Mouse (Mus musculus): ENCODE measurements around the gene Fktn. TPM values are rescaled to one million over a fixed set of nuclear protein-coding genes. Genes with fewer than 3 reads are reported as not detected.
"Not testable (repeated sequence)": the region's sequence is repeated elsewhere in the genome, so short reads cannot be mapped to it uniquely, and the experiment has no call there.

The Fktn gene
- polyA plus RNA-seq (2014; fragmentation: Nextera tagmentation; extraction: Ambion mirVana): 17.6 and 18.7 TPM in 2 replicates

DNA sequence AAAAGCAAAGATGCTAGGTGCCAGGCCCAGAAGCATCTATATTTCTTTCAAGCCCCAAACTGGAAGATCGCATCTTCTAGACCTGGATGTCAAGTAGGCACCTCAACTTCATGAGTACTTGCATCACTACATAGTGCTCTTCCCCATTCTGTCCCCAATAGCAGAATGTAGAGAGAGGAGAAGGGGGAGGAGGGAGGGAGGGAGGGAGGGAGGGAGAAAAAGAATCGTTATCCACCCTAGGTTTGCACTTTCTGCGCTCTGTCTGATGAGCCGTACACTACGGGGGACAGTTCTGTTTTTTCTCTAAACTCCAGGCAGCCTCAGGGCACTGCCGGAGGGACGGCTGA is at the start of gene Fktn:
Gene Fktn (plus strand): TSS at position 295 of the 347 bp plus-strand sequence.
- Histone ChIP-seq H3K36me3 (ENCODE audit: control insufficient read depth, insufficient read depth, low read length) (no peaks in the 10 kb centered on the region), H3K4me2 (replicated peaks; ENCODE audit: low read depth, low read length) (peak within 1 kb of the TSS; percentile 85), H3K4me1 (replicated peaks; ENCODE audit: control insufficient read depth, insufficient read depth, low read length) (no peaks in the 10 kb centered on the region), H3K4me3 (ENCODE audit: low read depth, low read length) (peak within 1 kb of the TSS; percentile 84), H3K9me3 (ENCODE audit: control insufficient read depth, low read length) (no peaks in the 10 kb centered on the region), H3K9ac (ENCODE audit: low read depth, low read length) (peak within 1 kb of the TSS; percentile 92), H3K27me3 (ENCODE audit: control insufficient read depth, insufficient read depth, low read length) (no peaks in the 10 kb centered on the region), H3K27ac (ENCODE audit: low read depth, low read length) (peak within 1 kb of the TSS; percentile 82)
- WGBS: 16% methylated on average over 7 of the region's 7 CpGs
- peak; percentile 85 for ATAC-seq (ENCODE audit: low FRiP score)
- DNase-seq (ENCODE audit: low spot score): no peak

GRCm38 (mm10) chr4:53682092-53682491 is 31.7 kb upstream of the Fktn start:
- no peaks in the 10 kb centered on the region for H3K27me3 ChIP-seq (ENCODE audit: control insufficient read depth, insufficient read depth, low read length)

GRCm38 (mm10) chr4:53688965-53689364 is 24.8 kb upstream of the Fktn start:
- Histone ChIP-seq H3K4me3 (ENCODE audit: low read depth, low read length) (no peak overlapping the region), H3K27ac (ENCODE audit: low read depth, low read length) (no peak overlapping the region), H3K4me2 (replicated peaks; ENCODE audit: low read depth, low read length) (no peak overlapping the region)

More at GRCm38 (mm10) chr4:53682092-53682491, 31.7 kb upstream of the Fktn start:
- ATAC-seq (ENCODE audit: low FRiP score) (no peak), DNase-seq (ENCODE audit: low spot score) (no peak)
- Histone ChIP-seq H3K4me1 (replicated peaks; ENCODE audit: control insufficient read depth, insufficient read depth, low read length) (no peaks in the 10 kb centered on the region), H3K4me3 (ENCODE audit: low read depth, low read length) (no peak overlapping the region), H3K9me3 (ENCODE audit: control insufficient read depth, low read length) (no peaks in the 10 kb centered on the region), H3K9ac (ENCODE audit: low read depth, low read length) (no peak overlapping the region), H3K27ac (ENCODE audit: low read depth, low read length) (no peak overlapping the region), H3K4me2 (replicated peaks; ENCODE audit: low read depth, low read length) (no peak overlapping the region), H3K36me3 (ENCODE audit: control insufficient read depth, insufficient read depth, low read length) (no peaks in the 10 kb centered on the region; the same call in 1 of the 2 replicates)
- 83% methylated on average over 8 of the region's 8 CpGs for WGBS

GRCm38 (mm10) chr4:53691418-53691817 is 22.4 kb upstream of the Fktn start:
- DNase-seq (ENCODE audit: low spot score): no peak
- Histone ChIP-seq H3K27me3 (ENCODE audit: control insufficient read depth, insufficient read depth, low read length) (no peaks in the 10 kb centered on the region), H3K9ac (ENCODE audit: low read depth, low read length) (no peak overlapping the region), H3K9me3 (ENCODE audit: control insufficient read depth, low read length) (no peaks in the 10 kb centered on the region), H3K36me3 (ENCODE audit: control insufficient read depth, insufficient read depth, low read length) (no peaks in the 10 kb centered on the region), H3K4me3 (ENCODE audit: low read depth, low read length) (no peak overlapping the region), H3K4me1 (replicated peaks; ENCODE audit: control insufficient read depth, insufficient read depth, low read length) (no peaks in the 10 kb centered on the region), H3K27ac (ENCODE audit: low read depth, low read length) (no peak overlapping the region), H3K4me2 (replicated peaks; ENCODE audit: low read depth, low read length) (no peak overlapping the region)
- no peak for ATAC-seq (ENCODE audit: low FRiP score)
- WGBS: 67% methylated on average over 1 of the region's 1 CpGs

More at GRCm38 (mm10) chr4:53688965-53689364, 24.8 kb upstream of the Fktn start:
- DNase-seq (ENCODE audit: low spot score) (no peak), ATAC-seq (ENCODE audit: low FRiP score) (no peak)
- Histone ChIP-seq H3K27me3 (ENCODE audit: control insufficient read depth, insufficient read depth, low read length) (no peaks in the 10 kb centered on the region), H3K36me3 (ENCODE audit: control insufficient read depth, insufficient read depth, low read length) (no peaks in the 10 kb centered on the region), H3K4me1 (replicated peaks; ENCODE audit: control insufficient read depth, insufficient read depth, low read length) (no peaks in the 10 kb centered on the region), H3K9me3 (ENCODE audit: control insufficient read depth, low read length) (no peaks in the 10 kb centered on the region), H3K9ac (ENCODE audit: low read depth, low read length) (no peak overlapping the region)
- WGBS: 90% methylated on average over 4 of the region's 4 CpGs

DNA sequence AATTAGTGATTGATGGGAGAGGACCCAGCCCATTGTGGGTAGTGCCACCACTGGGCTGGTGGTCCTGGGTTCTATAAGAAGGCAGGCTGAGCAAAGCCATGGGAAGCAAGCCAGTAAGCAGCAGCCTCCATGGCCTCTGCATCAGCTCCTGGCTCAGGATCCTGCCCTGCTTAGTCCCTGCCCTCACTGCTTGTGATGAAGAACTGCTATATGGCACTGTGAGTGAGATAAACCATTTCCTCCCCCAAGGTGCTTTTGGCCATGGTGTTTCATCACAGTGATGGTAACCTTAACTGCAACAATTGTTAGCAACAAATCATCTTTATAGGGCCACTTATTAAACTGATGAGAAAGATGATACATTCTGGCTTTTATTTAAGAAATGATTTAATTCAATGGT is 4.6 kb upstream of the Fktn start:
- not testable (repeated sequence) for ATAC-seq (ENCODE audit: low FRiP score); DNase-seq (ENCODE audit: low spot score); H3K36me3 ChIP-seq (ENCODE audit: control insufficient read depth, insufficient read depth, low read length)

DNA sequence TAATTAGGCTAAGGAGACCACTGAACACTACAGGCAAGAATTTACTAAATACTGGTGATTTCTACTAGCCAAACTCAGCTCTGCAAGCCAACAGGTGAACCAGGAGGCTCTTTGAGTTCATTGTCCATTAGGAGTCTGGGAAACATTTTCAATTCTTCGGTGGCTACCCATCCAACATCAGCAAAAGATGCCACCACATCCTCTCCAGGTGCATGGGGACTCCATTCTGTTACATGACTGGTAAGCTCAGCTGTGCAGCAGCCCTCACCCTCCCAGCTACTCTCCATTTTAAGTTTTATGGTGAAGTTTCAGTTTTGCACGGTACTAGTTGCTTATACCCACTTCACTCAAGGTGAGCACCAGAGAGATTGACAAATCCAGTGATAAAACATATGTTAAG is 3.8 kb upstream of the Fktn start:
- no peaks in the 10 kb centered on the region for H3K27me3 ChIP-seq (ENCODE audit: control insufficient read depth, insufficient read depth, low read length)
- H3K9me3 ChIP-seq (ENCODE audit: control insufficient read depth, low read length): no peaks in the 10 kb centered on the region

More for the DNA sequence above, 4.6 kb upstream of the Fktn start:
- H3K9ac ChIP-seq (ENCODE audit: low read depth, low read length); H3K4me2 ChIP-seq (replicated peaks; ENCODE audit: low read depth, low read length); H3K4me3 ChIP-seq (ENCODE audit: low read depth, low read length); H3K27ac ChIP-seq (ENCODE audit: low read depth, low read length); H3K27me3 ChIP-seq (ENCODE audit: control insufficient read depth, insufficient read depth, low read length); H3K4me1 ChIP-seq (replicated peaks; ENCODE audit: control insufficient read depth, insufficient read depth, low read length); H3K9me3 ChIP-seq (ENCODE audit: control insufficient read depth, low read length): not testable (repeated sequence)

GRCm38 (mm10) chr4:53710555-53711328 is 3.1 kb upstream of the Fktn start:
- no peak overlapping the region for H3K4me3 ChIP-seq (ENCODE audit: low read depth, low read length)
- no peaks in the 10 kb centered on the region for H3K27me3 ChIP-seq (ENCODE audit: control insufficient read depth, insufficient read depth, low read length)
- DNase-seq (ENCODE audit: low spot score) (no peak), ATAC-seq (ENCODE audit: low FRiP score) (no peak)
- H3K4me2 ChIP-seq (replicated peaks; ENCODE audit: low read depth, low read length): no peak overlapping the region
- no peaks in the 10 kb centered on the region for H3K36me3 ChIP-seq (ENCODE audit: control insufficient read depth, insufficient read depth, low read length)
- H3K27ac ChIP-seq (ENCODE audit: low read depth, low read length): no peak overlapping the region
- no peaks in the 10 kb centered on the region for H3K4me1 ChIP-seq (replicated peaks; ENCODE audit: control insufficient read depth, insufficient read depth, low read length)
- 88% methylated on average over 6 of the region's 6 CpGs for whole genome bisulfite sequencing
- H3K9me3 ChIP-seq (ENCODE audit: control insufficient read depth, low read length): no peaks in the 10 kb centered on the region
- no peak overlapping the region for H3K9ac ChIP-seq (ENCODE audit: low read depth, low read length)

More for the DNA sequence above, 3.8 kb upstream of the Fktn start:
- H3K4me2 ChIP-seq (replicated peaks; ENCODE audit: low read depth, low read length): no peak overlapping the region
- H3K9ac ChIP-seq (ENCODE audit: low read depth, low read length): no peak overlapping the region
- no peaks in the 10 kb centered on the region for H3K36me3 ChIP-seq (ENCODE audit: control insufficient read depth, insufficient read depth, low read length)
- H3K27ac ChIP-seq (ENCODE audit: low read depth, low read length): no peak overlapping the region
- DNase-seq (ENCODE audit: low spot score): no peak
- ATAC-seq (ENCODE audit: low FRiP score): no peak
- 97% methylated on average over 2 of the region's 2 CpGs for WGBS
- H3K4me1 ChIP-seq (replicated peaks; ENCODE audit: control insufficient read depth, insufficient read depth, low read length): no peaks in the 10 kb centered on the region
- no peak overlapping the region for H3K4me3 ChIP-seq (ENCODE audit: low read depth, low read length)

- no peaks in the 10 kb centered on the region for H3K36me3 ChIP-seq (ENCODE audit: control insufficient read depth, insufficient read depth, low read length)
- H3K9me3 ChIP-seq (ENCODE audit: control insufficient read depth, low read length): no peaks in the 10 kb centered on the region
- peak; percentile 97 for ATAC-seq (ENCODE audit: low FRiP score)
- DNase-seq (ENCODE audit: low spot score): peak; percentile 96
- H3K4me3 ChIP-seq (ENCODE audit: low read depth, low read length): peak overlapping the region; percentile 84
- H3K27ac ChIP-seq (ENCODE audit: low read depth, low read length): peak overlapping the region; percentile 82
- no peaks in the 10 kb centered on the region for H3K27me3 ChIP-seq (ENCODE audit: control insufficient read depth, insufficient read depth, low read length)
- 5% methylated on average over 58 of the region's 58 CpGs for WGBS
- peak overlapping the region; percentile 92 for H3K9ac ChIP-seq (ENCODE audit: low read depth, low read length)
- no peaks in the 10 kb centered on the region for H3K4me1 ChIP-seq (replicated peaks; ENCODE audit: control insufficient read depth, insufficient read depth, low read length)
- peak overlapping the region; percentile 85 for H3K4me2 ChIP-seq (replicated peaks; ENCODE audit: low read depth, low read length)
Measured at GRCm38 (mm10) chr4:53714051-53714814, 435 bp downstream of the Fktn start.

Data from hindbrain, embryonic 11.5 days (tissue).